Mouse (Mus musculus) left cerebral cortex, postnatal 4 days (tissue): ENCODE data around the gene Gstcd. TPM values are rescaled to one million over a fixed set of nuclear protein-coding genes. Genes with fewer than 3 reads are reported as not detected.

ENCODE experiments used
- DNase-seq: peaks from one replicate; pipeline ENCODE4 v3.0.0-alpha.2; 2022
- intact Hi-C: fragments of 180-260 bp; cut with DNase I; formaldehyde crosslinking; loops from one replicate; pipeline ENCODE4 v1.15.1; 2025
- total RNA-seq, 2 experiments: library from RNA; stranded (reverse); gene quantifications; 2 replicates each; pipeline ENCODE4 v1.2.3; 2021

Gene Gstcd
- total RNA-seq, 2 experiments from 2014 or later = 11.1 to 12.3 TPM

DNA sequence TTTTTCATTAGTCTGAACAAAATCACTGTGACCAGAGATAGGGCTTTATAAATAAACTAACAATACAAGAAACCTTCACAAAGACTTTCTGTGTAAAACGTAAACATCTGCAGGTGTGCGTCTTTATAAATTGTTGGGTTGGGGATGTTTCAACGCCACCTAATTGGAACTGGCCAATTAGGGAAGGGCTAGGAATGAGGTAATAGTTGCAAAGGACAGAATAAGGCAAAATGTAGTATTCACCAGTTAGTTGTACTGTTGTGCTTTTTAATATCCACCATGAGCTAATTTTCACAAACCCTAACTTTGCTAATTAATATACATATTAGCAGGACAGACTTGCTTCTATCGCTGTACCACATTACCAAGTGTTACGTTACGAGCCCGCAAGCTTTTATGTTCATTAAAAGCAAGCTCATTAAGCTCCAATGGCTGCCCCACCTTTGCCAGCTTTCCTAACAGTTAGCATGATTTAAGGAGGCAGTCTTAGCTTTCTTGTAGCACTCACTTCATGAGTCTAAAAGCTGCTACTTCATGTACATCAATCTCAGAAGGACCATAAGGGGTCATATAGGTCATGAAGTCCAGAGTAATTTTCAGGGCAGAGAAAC, 58.6 kb downstream of the Gstcd start:
- no peak for DNase-seq
- intact Hi-C loops = no loop called here

DNA sequence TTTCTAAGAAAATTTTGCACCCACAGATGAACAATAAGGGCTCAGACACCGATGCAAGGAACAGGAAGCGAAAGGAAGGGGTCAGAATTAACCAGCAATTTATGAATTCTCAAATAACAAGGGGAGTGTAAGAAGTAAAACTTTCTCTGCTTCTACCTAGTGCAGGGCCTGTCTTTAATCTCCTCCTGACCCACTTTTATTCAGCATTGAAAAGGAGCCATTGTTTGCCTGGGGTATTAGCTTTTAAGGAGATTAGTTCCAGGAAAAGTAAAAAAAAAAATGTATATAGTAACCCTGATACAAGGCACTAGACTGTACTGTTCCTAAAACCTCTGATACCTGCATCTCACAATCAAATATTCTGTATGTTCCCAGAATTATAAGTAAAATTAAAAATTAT, 64.9 kb downstream of the Gstcd start:
- no peak for DNase-seq
- intact Hi-C loops = no loop called here

- intact Hi-C loops = no loop called here
- DNase-seq = no peak
Observed at GRCm38 (mm10) chr3:133007250-133007649, 84.6 kb downstream of the Gstcd start.

- intact Hi-C loops = no loop called here
- DNase-seq = no peak
Observed at GRCm38 (mm10) chr3:132996299-132996698, 95.5 kb downstream of the Gstcd start.

- intact Hi-C loops = no loop called here
- DNase-seq = no peak
Observed at GRCm38 (mm10) chr3:132995904-132996267, 95.9 kb downstream of the Gstcd start.

GRCm38 (mm10) chr3:132995172-132995903, 96.5 kb downstream of the Gstcd start:
- no peak for DNase-seq
- intact Hi-C loops = no loop called here

DNA sequence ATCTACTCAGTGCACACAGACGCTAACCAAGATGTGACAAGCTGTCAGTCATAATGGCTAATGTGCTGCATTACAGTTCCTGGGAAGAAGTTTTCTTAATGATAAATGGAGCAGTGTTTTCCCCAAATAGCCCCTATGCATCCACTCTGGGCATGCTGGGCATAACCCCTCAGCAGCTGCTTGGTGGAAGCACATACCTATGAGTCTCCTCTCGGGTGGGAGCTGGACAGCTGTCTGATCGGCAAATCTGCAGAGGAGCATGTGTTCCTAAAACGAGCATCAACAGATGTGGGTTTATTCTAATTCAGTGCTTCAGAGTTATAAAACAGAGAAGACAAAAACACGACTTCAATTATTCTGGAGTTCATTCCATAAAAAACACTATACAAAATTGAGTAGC, 105.6 kb downstream of the Gstcd start:
- intact Hi-C loops = no loop called here
- no peak for DNase-seq

DNA sequence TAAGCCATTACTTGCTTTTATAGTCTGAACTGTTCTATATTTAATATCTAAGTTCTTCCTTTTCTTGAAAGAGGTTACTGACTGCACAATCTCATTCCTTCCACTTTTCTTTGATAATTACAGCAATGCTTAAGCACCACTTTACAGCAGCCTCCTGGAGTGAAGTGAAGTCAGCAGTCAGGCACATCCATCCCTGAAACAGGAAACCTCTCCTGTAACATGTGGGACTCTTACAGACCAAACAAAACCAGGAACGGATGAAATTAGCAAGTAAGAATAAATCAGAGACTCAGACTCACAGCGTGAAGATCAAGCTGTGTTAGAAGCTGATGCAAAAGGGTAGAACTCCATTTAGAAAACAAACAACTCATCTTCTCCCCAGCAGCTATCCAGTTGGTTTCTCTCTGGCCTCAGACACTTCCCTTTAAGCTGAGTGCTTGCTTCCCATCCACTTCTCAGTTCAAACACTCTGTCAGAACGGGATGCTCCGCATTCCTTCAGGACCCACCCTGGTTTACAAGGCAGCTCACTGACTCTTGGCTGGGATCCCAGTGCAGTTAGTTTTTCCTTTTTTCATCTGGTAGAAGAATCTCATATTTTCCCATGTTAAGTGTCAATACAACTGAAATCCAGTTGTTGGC, 107.9 kb downstream of the Gstcd start:
- intact Hi-C loops = no loop called here
- DNase-seq = no peak

DNA sequence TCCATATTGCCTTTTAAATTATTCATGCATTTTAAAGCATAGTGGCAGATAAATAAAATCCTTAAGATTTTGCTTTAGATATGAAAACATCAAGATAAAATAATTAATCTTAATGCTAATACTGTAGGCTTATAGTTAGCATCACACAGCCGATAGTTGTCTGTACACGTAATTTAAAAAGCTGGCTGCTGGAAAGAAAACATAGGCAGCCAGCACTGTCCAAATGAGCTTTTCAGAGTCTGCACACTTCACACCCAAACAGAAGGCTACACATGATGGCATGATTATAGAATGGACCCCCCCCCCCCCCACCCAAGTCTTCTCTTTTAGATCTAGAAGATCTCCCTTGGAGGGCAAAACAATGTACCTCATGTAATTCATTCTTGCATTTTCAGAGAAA, 109.9 kb downstream of the Gstcd start:
- intact Hi-C loops = no loop called here
- DNase-seq = no peak

GRCm38 (mm10) chr3:132979781-132980461, 111.9 kb downstream of the Gstcd start:
- intact Hi-C loops = no loop called here
- DNase-seq = no peak

DNA sequence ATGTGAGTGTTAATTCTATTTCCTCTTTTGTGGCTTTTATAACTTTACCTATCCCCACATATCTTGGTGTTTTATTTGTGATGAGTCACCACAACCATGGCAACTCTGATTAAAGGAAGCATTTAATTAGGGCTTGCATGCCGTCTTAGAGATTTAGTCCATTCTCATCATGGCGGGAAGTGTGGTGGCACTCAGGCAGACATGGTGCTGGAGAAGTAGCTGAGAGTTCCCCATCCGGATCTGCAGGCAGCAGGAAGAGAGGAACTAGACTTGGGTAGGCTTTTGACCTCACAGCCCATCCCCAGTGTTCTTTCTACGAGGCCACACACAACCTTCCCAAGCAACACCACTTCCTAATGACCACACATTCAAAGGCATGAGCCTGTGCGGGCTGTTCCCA, 125.6 kb downstream of the Gstcd start:
- DNase-seq = no peak
- intact Hi-C loops = no loop called here

DNA sequence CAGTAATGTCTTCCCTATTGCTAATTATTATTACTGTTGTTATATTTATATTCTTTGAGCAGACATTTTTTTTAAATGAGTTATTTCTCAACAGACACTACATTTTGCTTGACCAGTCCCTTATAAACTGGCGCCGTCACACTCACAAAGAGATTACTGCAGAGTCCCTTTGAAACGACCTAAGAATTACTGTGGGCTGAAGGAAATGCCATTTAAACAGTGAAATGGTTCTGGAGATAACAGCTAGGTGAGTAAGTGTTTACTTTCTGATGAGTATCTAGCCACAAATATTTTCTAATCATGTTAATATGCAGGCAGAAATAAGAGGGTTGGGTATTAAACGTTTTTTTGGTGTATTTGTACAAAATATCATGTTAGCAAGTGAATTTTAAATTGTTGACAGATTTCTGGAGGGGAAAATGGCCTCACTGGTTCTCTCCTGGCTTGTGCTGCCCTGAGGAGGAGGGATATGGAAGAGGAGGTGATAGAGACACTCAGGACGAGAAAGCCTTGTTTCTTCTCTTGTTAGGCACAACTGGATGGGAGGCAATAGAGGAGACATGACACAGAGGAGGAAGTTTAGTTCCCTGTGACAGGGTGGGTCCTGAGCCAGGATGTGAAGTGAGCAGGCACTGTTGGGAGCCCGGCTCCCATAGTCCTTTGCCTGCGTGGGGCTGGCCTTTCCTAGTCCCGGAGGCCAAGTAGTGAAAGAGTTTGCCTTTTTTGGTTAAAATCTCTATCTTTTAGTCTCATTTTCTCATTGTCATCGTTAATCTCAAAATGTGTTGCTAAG, 126.9 kb downstream of the Gstcd start:
- intact Hi-C loops = no loop called here
- no peak for DNase-seq

GRCm38 (mm10) chr3:132962631-132963361, 129.0 kb downstream of the Gstcd start:
- intact Hi-C loops = no loop called here
- no peak for DNase-seq

DNA sequence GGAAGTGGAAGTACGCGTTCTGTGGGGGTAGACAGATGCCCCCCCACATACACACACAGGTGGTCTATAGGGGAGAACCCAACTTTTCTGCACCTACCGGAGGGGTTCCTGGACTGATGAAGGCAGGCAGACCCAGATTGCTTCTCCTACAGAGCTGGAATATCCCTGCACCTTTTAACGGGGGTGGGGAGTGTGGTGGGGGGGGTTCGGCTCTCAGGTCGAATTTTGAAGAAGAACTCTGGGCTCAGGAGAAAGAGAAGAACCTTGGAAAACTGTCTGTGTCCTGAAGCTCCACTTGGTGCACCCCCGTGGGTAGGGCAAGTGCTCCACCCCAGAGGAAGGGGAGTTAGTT, 141.3 kb downstream of the Gstcd start:
- no peak for DNase-seq
- intact Hi-C loops = no loop called here

GRCm38 (mm10) chr3:132949791-132950528, 141.9 kb downstream of the Gstcd start, which contains the start of gene Npnt:
TSS of gene Npnt (minus strand) at chr3:132950291.
- intact Hi-C loops = no loop called here
- DNase-seq = peak; percentile 18

- intact Hi-C loops = no loop called here
- peak; percentile 20 for DNase-seq
Observed at GRCm38 (mm10) chr3:132949380-132949790, 142.4 kb downstream of the Gstcd start.

- intact Hi-C loops = no loop called here
- DNase-seq = no peak
Observed at GRCm38 (mm10) chr3:132948298-132948795, 143.5 kb downstream of the Gstcd start.

- DNase-seq = no peak
- intact Hi-C loops = no loop called here
Observed at GRCm38 (mm10) chr3:132946086-132946485, 145.7 kb downstream of the Gstcd start.

GRCm38 (mm10) chr3:132945669-132946068, 146.2 kb downstream of the Gstcd start:
- intact Hi-C loops = no loop called here
- no peak for DNase-seq
